Mouse (Mus musculus) E14TG2a.4 (cell line): ENCODE data around the gene Drd5.

Experiments
- CTCF ChIP-seq: conservative IDR thresholded peaks from 2 replicates; pipeline ENCODE4 v1.5.1; 2014; ENCODE audit warnings: low read length
- NANOG ChIP-seq: IDR thresholded peaks from 2 replicates; pipeline ENCODE4 v1.6.1; 2014; ENCODE audit warnings: borderline replicate concordance, low read length, mixed read lengths

DNA sequence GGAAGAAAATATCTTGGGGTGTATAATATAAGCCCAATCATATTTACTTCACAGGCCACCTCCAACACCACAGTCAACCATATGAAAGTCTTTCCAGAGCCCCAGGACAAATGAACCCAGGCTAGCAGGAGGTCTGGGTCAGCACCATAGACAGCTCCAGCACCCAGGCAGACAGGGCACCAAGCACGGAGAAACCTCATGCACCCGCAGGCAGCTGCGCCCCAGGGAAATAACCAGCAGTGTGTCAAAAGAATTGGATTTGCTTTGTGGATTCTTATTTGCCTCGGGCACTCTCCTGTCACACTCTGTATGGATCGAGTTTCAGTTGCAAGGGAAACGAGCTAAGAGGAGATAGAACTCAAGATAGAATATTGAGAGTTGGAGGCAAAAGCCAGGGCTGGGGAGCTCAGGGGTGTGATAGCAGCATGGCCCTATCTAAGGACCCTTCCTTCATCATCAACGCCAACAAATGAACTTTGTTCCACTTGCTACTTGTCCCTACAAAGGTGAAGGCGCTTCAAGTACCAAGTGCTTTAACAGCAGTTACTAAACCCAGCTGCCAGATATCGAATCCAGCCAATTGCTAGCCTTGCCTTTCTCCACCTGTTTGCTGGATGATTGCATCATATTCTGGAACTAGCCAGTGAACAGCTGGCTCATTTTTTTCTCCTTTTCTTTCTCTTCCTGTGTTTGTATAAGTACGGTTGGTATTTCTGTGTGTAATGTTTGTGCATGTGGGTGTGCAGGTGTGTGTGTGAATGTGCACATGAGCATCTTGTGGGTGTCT is 27.7 kb downstream of the Drd5 start:
- no peak for TF ChIP-seq CTCF
- TF ChIP-seq NANOG = no peak
